Mouse (Mus musculus): ENCODE results near the gene Ep400. TPM values are rescaled to one million over a fixed set of nuclear protein-coding genes. Genes with fewer than 3 reads are reported as not detected.
A peak's percentile ranks its signal among the peaks of the same experiment; 100 is the strongest.
"Not testable (repeated sequence)": the region's sequence is repeated elsewhere in the genome, so short reads cannot be mapped to it uniquely, and the experiment has no call there.

The Ep400 gene
- polyA plus RNA-seq, 1 experiment from 2014 or later, result 49.2 TPM

- peak; percentile 87 for ATAC-seq (ENCODE audit: low FRiP score, low TSS enrichment)
- Histone ChIP-seq H3K4me3 (ENCODE audit: low read length) (peak within 1 kb of the TSS; percentile 79), H3K36me3 (ENCODE audit: insufficient read depth, low read length) (peaks cover 20% of the 10 kb centered on the region), H3K9ac (replicated peaks; ENCODE audit: low read length) (peak within 1 kb of the TSS; percentile 81), H3K27me3 (ENCODE audit: insufficient read depth, low read length) (no peaks in the 10 kb centered on the region), H3K9me3 (ENCODE audit: low read length) (no peaks in the 10 kb centered on the region), H3K4me1 (ENCODE audit: insufficient read depth, low read length) (peaks cover 9% of the 10 kb centered on the region), H3K4me2 (replicated peaks; ENCODE audit: low read depth, low read length) (peak within 1 kb of the TSS; percentile 74), H3K27ac (ENCODE audit: low read length) (peak within 1 kb of the TSS; percentile 59)
- WGBS, result 1% methylated on average over 52 of the region's 57 CpGs
These were observed 9.7 kb upstream of the Ep400 start, which contains the start of gene Pus1 for GRCm38 (mm10) chr5:110779998-110780760. Gene Pus1, minus strand, starts transcription at chr5:110780659.

- Histone ChIP-seq H3K27me3 (ENCODE audit: insufficient read depth, low read length) (no peaks in the 10 kb centered on the region), H3K4me2 (replicated peaks; ENCODE audit: low read depth, low read length) (peak overlapping the region; percentile 74), H3K9me3 (ENCODE audit: low read length) (no peaks in the 10 kb centered on the region), H3K4me1 (ENCODE audit: insufficient read depth, low read length) (peaks cover 9% of the 10 kb centered on the region), H3K9ac (replicated peaks; ENCODE audit: low read length) (peak overlapping the region; percentile 81), H3K27ac (ENCODE audit: low read length) (no peak overlapping the region), H3K4me3 (ENCODE audit: low read length) (peak overlapping the region; percentile 79), H3K36me3 (ENCODE audit: insufficient read depth, low read length) (peaks cover 28% of the 10 kb centered on the region)
- no peak for ATAC-seq (ENCODE audit: low FRiP score, low TSS enrichment)
- WGBS, result 12% methylated on average over 15 of the region's 15 CpGs
These were observed 8.9 kb upstream of the Ep400 start for GRCm38 (mm10) chr5:110779276-110779997.

- 85% methylated on average over 12 of the region's 12 CpGs for WGBS
- no peak overlapping the region for H3K27ac ChIP-seq (ENCODE audit: low read length)
- no peaks in the 10 kb centered on the region for H3K9me3 ChIP-seq (ENCODE audit: low read length)
- H3K4me2 ChIP-seq (replicated peaks; ENCODE audit: low read depth, low read length), result no peak overlapping the region
- no peak overlapping the region for H3K4me3 ChIP-seq (ENCODE audit: low read length)
- no peak overlapping the region for H3K9ac ChIP-seq (replicated peaks; ENCODE audit: low read length)
- peaks cover 31% of the 10 kb centered on the region for H3K36me3 ChIP-seq (ENCODE audit: insufficient read depth, low read length)
- no peaks in the 10 kb centered on the region for H3K27me3 ChIP-seq (ENCODE audit: insufficient read depth, low read length)
- H3K4me1 ChIP-seq (ENCODE audit: insufficient read depth, low read length), result peaks cover 9% of the 10 kb centered on the region
- ATAC-seq (ENCODE audit: low FRiP score, low TSS enrichment), result no peak
These were observed 7.7 kb upstream of the Ep400 start for GRCm38 (mm10) chr5:110778263-110778662.

- WGBS, result 91% methylated on average over 2 of the region's 2 CpGs
- peaks cover 31% of the 10 kb centered on the region for H3K36me3 ChIP-seq (ENCODE audit: insufficient read depth, low read length)
These were observed 5.6 kb upstream of the Ep400 start for GRCm38 (mm10) chr5:110776141-110776540.

GRCm38 (mm10) chr5:110774511-110774910 lies 4.0 kb upstream of the Ep400 start:
- 91% methylated on average over 11 of the region's 11 CpGs for WGBS
- Histone ChIP-seq H3K36me3 (ENCODE audit: insufficient read depth, low read length) (peaks cover 31% of the 10 kb centered on the region), H3K27me3 (ENCODE audit: insufficient read depth, low read length) (no peaks in the 10 kb centered on the region), H3K4me1 (ENCODE audit: insufficient read depth, low read length) (peaks cover 5% of the 10 kb centered on the region), H3K27ac (ENCODE audit: low read length) (no peak overlapping the region), H3K9me3 (ENCODE audit: low read length) (no peaks in the 10 kb centered on the region), H3K9ac (replicated peaks; ENCODE audit: low read length) (no peak overlapping the region), H3K4me3 (ENCODE audit: low read length) (no peak overlapping the region), H3K4me2 (replicated peaks; ENCODE audit: low read depth, low read length) (no peak overlapping the region)
- no peak for ATAC-seq (ENCODE audit: low FRiP score, low TSS enrichment)

More at GRCm38 (mm10) chr5:110776141-110776540, 5.6 kb upstream of the Ep400 start:
- H3K27ac ChIP-seq (ENCODE audit: low read length), result no peak overlapping the region
- no peaks in the 10 kb centered on the region for H3K9me3 ChIP-seq (ENCODE audit: low read length)
- ATAC-seq (ENCODE audit: low FRiP score, low TSS enrichment), result no peak
- peaks cover 9% of the 10 kb centered on the region for H3K4me1 ChIP-seq (ENCODE audit: insufficient read depth, low read length)
- H3K4me2 ChIP-seq (replicated peaks; ENCODE audit: low read depth, low read length), result no peak overlapping the region
- no peak overlapping the region for H3K4me3 ChIP-seq (ENCODE audit: low read length)
- H3K9ac ChIP-seq (replicated peaks; ENCODE audit: low read length), result no peak overlapping the region
- H3K27me3 ChIP-seq (ENCODE audit: insufficient read depth, low read length), result no peaks in the 10 kb centered on the region

DNA sequence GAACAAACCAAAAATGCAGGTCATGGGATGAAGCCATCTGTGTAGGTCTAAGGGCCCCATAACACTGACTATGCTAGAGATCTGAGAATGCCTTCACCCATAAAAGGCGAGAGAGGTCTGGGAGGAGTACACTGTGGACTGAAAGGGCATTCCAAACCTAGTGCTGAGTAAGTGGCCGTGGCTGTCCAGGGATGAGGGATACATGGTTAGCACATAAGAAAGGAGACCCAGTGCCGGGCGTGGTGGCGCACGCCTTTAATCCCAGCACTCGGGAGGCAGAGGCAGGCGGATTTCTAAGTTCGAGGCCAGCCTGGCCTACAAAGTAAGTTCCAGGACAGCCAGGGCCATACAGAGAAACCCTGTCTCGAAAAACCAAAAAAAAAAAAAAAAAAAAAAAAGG lies 2.4 kb upstream of the Ep400 start:
- not testable (repeated sequence) for H3K27me3 ChIP-seq (ENCODE audit: insufficient read depth, low read length); ATAC-seq (ENCODE audit: low FRiP score, low TSS enrichment); H3K9me3 ChIP-seq (ENCODE audit: low read length); H3K4me2 ChIP-seq (replicated peaks; ENCODE audit: low read depth, low read length); H3K27ac ChIP-seq (ENCODE audit: low read length); H3K4me3 ChIP-seq (ENCODE audit: low read length); H3K9ac ChIP-seq (replicated peaks; ENCODE audit: low read length)
- Histone ChIP-seq H3K36me3 (ENCODE audit: insufficient read depth, low read length) (peaks cover 31% of the 10 kb centered on the region), H3K4me1 (ENCODE audit: insufficient read depth, low read length) (peaks cover 12% of the 10 kb centered on the region)
- 85% methylated on average over 10 of the region's 10 CpGs for WGBS

- H3K36me3 ChIP-seq (ENCODE audit: insufficient read depth, low read length), result peaks cover 9% of the 10 kb centered on the region
- no peaks in the 10 kb centered on the region for H3K9me3 ChIP-seq (ENCODE audit: low read length)
- H3K4me2 ChIP-seq (replicated peaks; ENCODE audit: low read depth, low read length), result peak overlapping the region; percentile 60
- no peaks in the 10 kb centered on the region for H3K27me3 ChIP-seq (ENCODE audit: insufficient read depth, low read length)
- ATAC-seq (ENCODE audit: low FRiP score, low TSS enrichment), result peak; percentile 64; the same call in 1 of the 2 replicates
- peak overlapping the region; percentile 86 for H3K9ac ChIP-seq (replicated peaks; ENCODE audit: low read length)
- peaks cover 12% of the 10 kb centered on the region for H3K4me1 ChIP-seq (ENCODE audit: insufficient read depth, low read length)
- H3K27ac ChIP-seq (ENCODE audit: low read length), result peak overlapping the region; percentile 96
- WGBS, result 0% methylated on average over 41 of the region's 58 CpGs
- H3K4me3 ChIP-seq (ENCODE audit: low read length), result peak overlapping the region; percentile 76
These were observed 479 bp downstream of the Ep400 start for GRCm38 (mm10) chr5:110770031-110770445.

DNA sequence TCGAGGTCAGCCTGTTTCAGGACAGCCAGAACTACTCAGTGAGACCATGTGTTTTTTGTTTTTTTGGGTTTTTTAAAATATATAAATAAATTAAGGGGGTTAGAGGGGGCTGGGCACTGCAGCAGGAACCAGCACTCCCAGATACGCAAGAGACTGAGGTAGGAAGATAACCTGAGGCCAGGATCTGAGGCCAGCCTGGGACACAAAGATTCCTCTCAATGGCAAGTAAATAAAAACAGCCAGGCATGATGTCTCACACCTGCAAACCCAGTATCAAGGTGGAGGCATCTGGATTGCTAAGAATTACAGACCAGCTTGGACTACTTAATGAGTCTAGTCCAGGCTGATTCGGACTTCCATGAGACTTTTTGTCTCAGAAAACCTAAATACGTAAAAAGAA lies 1.2 kb downstream of the Ep400 start:
- 53% methylated on average over 4 of the region's 4 CpGs for WGBS
- Histone ChIP-seq H3K9me3 (ENCODE audit: low read length) (no peaks in the 10 kb centered on the region), H3K9ac (replicated peaks; ENCODE audit: low read length) (peak overlapping the region; percentile 86), H3K27me3 (ENCODE audit: insufficient read depth, low read length) (no peaks in the 10 kb centered on the region), H3K36me3 (ENCODE audit: insufficient read depth, low read length) (peaks cover 2% of the 10 kb centered on the region; the same call in 1 of the 2 replicates), H3K4me1 (ENCODE audit: insufficient read depth, low read length) (peaks cover 12% of the 10 kb centered on the region), H3K4me2 (replicated peaks; ENCODE audit: low read depth, low read length) (peak overlapping the region; percentile 60), H3K4me3 (ENCODE audit: low read length) (peak overlapping the region; percentile 76), H3K27ac (ENCODE audit: low read length) (no peak overlapping the region)
- no peak for ATAC-seq (ENCODE audit: low FRiP score, low TSS enrichment)

GRCm38 (mm10) chr5:110763890-110764289 lies 6.6 kb downstream of the Ep400 start:
- no peak overlapping the region for H3K27ac ChIP-seq (ENCODE audit: low read length)
- H3K4me1 ChIP-seq (ENCODE audit: insufficient read depth, low read length), result peaks cover 5% of the 10 kb centered on the region
- no peak overlapping the region for H3K9ac ChIP-seq (replicated peaks; ENCODE audit: low read length)
- H3K4me3 ChIP-seq (ENCODE audit: low read length), result no peak overlapping the region
- ATAC-seq (ENCODE audit: low FRiP score, low TSS enrichment), result no peak
- H3K9me3 ChIP-seq (ENCODE audit: low read length), result no peaks in the 10 kb centered on the region
- H3K4me2 ChIP-seq (replicated peaks; ENCODE audit: low read depth, low read length), result no peak overlapping the region
- H3K36me3 ChIP-seq (ENCODE audit: insufficient read depth, low read length), result no peaks in the 10 kb centered on the region; the same call in 1 of the 2 replicates
- H3K27me3 ChIP-seq (ENCODE audit: insufficient read depth, low read length), result no peaks in the 10 kb centered on the region
- WGBS, result 97% methylated on average over 8 of the region's 8 CpGs

GRCm38 (mm10) chr5:110745021-110745420 lies 25.5 kb downstream of the Ep400 start:
- Histone ChIP-seq H3K4me3 (ENCODE audit: low read length) (no peak overlapping the region), H3K9me3 (ENCODE audit: low read length) (no peaks in the 10 kb centered on the region), H3K27me3 (ENCODE audit: insufficient read depth, low read length) (no peaks in the 10 kb centered on the region), H3K9ac (replicated peaks; ENCODE audit: low read length) (no peak overlapping the region), H3K36me3 (ENCODE audit: insufficient read depth, low read length) (peaks cover 9% of the 10 kb centered on the region; the same call in 1 of the 2 replicates), H3K27ac (ENCODE audit: low read length) (no peak overlapping the region), H3K4me1 (ENCODE audit: insufficient read depth, low read length) (no peaks in the 10 kb centered on the region), H3K4me2 (replicated peaks; ENCODE audit: low read depth, low read length) (no peak overlapping the region)
- 72% methylated on average over 1 of the region's 1 CpGs for WGBS
- no peak for ATAC-seq (ENCODE audit: low FRiP score, low TSS enrichment)
